Mouse (Mus musculus) fibroblast of lung, adult 2 months (primary cell): Measurements from ENCODE around the gene Dusp13.

Source experiments
- DNase-seq: peaks from one replicate; pipeline ENCODE4 v3.0.0-alpha.2; 2011; ENCODE audit warnings: low read depth

The Dusp13 gene

DNA sequence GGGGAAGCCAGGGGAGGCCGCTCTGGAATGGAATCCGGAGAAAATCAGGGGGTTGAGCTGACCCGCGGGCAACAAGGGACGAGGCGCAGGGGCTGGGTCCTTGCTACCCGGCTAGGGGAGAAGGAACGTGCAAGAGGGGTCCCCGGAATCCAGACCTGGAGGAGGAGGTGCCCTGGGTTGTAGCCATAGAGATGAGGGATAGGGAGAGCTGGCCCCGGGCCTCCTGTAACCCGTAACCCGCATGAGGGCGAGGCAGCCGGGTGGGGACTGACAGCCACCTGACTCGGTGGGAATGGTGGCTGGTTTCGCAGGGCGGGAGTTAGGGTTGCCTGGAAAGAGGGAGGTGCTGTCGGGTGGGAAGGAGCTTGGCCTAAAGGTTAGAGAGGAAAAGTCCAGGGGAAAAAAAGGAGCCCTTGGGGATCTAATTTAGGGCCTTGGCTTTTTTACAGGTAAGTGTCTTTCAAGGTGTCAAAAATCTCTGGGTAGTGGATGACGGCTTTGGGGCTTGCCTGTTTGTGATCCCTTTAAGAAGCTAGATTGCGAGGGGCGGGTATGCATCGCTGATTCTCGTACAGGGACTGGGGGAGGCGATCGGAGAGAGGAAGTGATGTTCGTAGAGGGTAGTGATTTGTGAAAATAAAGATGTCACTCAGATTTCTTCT is at the start of gene Dusp13:
Gene Dusp13, minus strand, starts transcription at position 301 of the 662 bp plus-strand sequence.
- no peak for DNase-seq

DNA sequence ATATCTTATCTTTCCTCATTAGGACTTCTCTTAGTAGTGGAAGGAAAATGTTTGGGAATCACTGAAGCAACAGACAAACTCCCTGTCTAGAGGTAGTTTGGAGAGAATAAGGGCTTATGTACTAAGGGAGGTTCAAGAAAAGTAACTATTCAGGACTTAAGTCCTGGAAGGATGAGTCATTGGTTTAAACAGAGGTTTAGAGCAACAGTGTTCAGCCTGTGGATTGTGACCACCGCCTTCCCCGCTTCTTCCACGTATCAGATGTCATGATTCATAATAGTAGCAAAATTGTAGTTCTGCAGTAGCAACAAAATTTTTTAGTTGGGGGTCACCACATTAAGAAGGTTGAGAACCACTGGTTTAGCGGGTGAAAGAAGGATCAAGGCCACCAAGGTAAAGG is 49.7 kb upstream of the Dusp13 start:
- DNase-seq, result no peak

DNA sequence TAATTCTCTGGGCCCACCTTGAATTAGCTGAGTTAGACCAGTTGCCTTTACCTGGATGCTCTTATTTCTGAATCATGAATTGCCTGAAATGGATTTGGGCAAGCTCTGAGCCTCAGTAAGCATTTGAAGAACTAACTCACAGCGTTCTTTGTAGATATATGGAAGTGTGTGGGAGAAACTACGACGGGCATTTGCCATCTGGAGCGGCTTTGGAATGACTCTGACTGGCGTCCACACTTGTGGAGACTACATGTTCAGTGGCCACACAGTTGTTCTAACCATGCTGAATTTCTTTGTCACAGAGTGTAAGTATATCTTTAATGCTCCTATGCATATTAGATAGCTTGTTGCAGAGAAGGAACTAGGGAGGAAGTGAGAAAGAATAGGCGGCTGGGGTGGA is 41.3 kb upstream of the Dusp13 start:
- no peak for DNase-seq

DNA sequence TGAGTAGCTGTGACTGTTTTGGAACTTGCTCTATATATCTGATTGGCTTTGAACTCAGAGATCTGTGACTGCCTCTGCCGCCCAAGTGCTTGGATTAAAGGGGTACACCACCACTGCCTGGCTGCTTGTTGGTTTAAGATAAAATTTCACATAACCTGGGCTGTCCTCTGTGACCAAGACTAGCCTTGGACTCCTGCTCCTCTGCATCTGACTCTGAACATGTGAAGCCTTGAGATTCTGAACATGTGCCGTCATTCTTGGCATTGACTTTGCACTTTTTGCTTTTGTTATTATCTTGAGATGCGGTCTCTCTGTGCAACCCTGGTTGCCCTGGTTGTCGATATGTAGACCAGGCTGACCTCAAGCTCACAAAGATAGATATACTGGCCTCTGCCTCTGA is 40.7 kb upstream of the Dusp13 start:
- DNase-seq, result no peak

DNA sequence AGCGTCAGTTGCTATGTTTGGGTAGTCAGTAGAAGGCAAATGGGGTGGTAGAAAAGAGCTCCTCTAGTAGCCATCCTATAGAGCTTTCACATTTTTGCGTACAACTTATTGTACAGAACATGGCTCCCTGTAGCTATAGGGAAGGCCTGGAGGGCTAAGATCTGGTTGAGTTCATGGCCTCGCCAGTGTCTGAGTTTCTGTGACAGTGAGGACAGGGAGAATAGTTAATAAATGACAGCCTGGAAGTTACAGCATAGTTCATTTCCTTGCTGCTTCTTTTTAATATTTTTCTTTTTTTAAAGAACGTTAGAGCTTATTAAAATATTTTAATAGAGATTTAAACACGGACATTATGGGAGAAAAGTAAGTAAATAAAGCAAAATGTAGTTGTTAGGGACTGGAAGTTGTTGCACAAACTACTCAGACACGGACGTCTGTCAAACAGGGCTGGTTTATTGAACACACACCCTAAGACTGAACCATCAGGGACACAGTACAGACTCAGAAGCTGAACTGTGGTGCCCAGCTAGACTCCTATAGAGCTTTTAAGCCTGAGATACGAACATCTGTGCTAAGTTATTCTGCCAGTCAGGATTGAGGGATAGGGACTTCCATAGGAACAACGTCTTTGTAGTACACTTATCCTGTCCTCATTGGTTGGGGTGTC is 39.7 kb upstream of the Dusp13 start:
- DNase-seq, result no peak

DNA sequence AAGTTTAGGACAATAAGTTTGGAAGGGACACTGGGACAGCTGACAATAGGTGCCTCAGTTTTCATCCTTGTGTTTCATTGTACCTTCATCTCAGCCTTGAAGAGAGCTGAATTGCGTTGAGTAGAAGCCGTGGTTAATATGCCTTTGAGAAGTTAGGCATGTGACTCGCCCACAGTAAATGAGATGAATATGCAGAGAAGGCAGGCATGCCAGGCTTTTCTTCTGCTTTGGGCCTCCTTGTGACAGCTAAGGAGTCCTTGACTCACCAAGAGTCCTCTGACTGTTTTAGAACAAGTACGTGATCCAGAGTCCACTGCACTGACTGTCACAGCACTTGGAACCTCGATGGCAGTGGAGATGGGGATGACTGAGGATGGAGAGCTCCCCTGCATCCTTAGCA is 37.1 kb upstream of the Dusp13 start:
- no peak for DNase-seq

DNA sequence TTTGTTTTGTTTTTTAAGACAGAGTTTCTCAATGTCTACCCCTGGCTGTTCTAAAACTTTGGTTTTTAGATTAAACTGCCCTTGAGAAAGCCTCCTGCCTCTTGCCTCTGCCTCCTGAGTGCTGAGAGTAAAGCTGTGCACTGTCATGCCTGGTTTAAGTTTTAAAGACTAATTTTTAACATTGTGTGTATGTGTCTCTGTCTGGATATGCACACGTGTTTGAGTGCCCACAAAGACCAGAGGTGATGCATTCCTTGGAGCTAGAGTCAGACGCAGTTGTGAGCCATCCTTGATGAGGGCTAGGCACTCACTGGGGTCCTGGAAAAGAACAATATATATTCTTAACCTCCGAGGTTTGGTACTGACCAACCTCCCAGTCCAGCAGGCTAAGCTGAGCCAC is 36.4 kb upstream of the Dusp13 start:
- DNase-seq, result no peak

DNA sequence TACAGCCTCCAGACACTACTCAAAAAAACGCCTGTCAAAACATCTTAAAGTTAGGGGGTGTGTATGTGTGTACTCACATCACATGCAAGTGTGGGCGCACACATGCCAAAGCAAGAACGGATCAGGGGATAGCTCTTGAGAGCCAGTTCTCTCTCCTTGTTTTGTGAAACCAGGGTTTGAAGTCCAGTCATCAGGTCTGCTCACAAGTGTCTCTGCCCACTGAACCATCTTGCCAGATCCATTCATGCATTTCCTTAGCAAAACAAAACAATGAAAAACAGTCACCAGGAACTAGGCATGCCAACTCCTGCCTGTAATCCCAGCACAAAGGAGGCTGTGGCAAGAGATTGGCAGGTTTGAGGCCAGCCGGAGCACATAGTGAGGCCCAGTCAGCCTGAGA is 35.5 kb upstream of the Dusp13 start:
- no peak for DNase-seq

DNA sequence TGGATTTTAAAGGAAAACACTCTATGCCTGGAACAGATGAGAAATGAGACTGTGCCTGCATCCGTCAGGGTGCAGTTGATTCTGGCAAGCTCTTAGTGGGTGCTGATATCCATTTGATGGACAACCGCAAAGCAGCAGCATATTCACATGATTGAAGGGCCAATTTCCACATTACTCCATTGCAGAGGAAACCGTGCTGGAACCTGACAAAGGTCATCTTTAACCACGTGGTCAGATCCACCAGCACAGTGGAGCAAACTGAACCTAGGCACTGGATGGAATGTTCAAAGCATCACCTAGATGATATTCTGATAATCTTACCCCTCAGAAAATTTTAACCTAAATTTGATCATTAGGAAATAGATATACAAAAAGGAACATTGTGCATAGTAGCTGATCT is 25.2 kb upstream of the Dusp13 start:
- no peak for DNase-seq

DNA sequence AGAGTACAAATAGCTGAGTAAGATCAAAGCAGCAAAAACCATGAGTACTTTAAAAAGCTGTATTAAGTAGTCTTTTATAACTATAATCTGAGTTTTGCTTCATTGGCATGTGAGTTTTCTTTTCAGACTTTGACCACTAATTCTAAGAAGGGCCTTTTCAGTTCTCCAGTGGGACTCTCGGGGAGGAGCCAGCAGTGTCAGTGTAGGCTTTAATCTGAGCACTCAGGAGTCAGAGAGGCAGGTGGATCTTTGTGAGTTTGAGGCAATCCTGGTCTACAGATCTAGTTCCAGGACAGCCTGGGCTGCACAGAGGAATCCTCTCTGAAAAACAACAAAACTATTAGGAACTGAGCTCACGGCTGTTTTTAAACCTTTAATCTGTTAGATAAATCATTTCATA is 23.0 kb upstream of the Dusp13 start:
- DNase-seq, result no peak

DNA sequence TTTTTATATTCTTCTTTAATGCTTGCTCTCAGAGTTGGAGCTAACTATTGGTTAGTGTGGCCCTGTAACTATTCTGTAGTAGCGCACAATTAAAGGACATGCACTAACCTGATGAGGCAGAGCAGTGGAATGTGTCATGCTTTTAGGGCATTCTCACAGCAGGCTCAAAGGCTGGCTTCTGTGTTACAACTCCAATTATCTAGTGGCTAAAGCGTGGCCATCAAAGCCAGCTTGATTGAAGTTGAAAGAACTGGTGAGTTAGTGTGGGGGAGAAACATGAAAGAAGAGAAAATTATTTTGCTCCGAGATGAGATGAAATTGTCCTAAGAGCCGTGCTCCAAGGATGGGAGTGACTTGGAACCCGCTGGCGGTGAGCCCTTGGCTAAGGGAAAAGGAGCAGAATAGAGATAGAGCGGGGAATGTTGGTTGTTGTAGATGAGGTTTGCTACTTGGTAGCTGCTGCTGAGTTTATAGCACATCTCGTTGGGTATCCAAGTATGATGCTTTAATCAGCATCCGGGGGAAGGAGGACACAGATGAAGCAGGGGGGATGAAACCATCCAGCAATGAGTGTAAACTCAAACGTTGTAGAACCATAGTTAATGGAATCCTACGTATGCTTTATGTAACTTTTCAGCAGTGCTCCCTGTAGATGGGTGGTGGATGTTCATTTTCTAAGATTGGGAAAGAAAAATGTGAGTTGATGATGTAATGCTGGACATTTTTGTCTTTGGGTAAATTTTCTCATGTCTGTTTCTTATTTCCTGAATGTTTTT is 21.7 kb upstream of the Dusp13 start:
- no peak for DNase-seq

DNA sequence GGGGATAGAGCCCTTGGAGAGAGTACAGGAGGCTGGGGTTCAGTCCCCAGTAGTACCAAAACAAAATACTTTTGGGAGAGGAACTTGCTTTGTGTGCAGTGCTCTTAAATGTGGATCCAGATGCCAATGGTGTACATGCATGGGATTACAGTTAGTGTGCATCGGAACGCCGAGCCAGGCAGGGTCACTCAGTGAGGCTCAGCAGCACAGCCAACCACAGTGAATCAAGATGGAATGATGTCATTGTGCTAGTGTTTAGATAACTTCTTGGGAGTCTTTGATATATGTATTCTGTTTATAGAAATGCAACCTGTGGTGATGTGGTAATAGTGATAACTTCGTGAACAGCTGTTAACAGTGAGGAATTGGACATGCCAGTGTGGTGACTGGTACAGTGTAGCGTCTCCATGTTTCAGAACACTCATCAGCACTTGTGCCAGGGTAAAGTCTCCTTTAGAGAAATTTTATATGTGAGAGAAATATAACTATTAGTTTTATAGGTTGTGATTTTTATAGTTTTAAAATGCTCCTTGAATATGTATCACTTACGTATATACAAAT is 15.5 kb upstream of the Dusp13 start:
- no peak for DNase-seq

DNA sequence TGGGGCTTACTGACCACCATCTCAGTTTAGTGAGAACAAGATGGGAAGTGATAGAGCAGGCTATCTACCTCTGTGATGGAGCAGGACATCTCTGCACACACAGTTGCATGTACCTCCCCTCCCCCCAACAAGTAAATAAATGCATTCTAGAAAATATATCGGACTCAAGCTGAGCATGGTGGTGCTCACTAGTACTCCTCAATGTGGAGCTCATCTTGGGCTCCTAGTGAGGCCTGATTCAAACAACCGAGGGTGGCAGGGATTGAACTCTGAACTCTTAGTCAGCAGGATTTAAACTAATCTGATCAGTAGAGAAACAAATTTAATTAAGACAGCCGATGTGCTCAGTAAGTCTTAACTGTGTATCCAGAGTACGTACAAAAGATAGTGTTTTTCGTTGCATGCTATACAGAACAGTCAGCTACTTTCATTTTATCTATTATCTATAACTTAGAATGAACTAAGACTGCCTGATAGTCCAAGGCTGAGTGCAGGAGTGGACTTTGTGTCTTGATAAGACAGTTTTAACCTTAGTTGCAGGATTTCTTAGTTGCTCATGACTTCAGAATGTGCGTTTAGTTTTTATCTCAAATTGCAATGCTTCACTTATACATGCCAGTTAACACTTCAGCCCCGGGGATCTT is 14.9 kb upstream of the Dusp13 start:
- DNase-seq, result no peak

DNA sequence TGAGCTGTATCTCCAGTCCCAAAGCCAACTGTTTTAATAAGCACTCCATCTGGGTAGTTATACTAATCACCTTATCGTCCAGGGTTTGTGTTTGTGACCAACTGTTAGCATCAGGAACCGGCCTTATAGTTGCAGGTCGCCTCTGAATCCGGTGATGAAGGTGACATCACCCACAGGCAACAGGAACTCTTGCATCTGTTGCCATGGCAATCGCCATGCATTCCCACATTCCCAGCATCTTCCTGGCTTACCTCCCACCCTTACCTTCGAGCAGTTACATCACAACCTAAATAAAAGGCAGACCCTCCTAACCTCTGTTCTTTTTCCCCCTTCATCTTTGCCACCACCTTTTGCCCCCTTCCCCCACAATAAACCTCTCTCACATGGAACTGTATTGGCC is 13.7 kb upstream of the Dusp13 start:
- DNase-seq, result no peak

DNA sequence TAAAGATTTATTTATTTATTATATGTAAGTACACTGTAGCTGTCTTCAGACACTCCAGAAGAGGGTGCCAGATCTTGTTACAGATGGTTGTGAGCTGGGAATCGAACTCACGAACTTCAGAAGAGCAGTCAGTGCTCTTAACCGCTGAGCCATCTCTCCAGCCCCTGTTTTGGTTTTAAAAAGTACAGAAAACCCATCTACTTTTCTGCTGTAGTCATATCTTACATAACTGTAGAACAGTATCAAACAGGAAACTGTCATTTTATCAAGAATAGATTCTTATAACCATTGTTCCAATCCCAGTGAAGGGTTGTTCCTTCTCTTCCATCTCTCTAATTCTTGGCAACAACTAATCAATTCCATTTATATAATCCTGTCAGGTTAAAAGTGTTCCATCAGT is 12.8 kb upstream of the Dusp13 start:
- DNase-seq, result no peak

DNA sequence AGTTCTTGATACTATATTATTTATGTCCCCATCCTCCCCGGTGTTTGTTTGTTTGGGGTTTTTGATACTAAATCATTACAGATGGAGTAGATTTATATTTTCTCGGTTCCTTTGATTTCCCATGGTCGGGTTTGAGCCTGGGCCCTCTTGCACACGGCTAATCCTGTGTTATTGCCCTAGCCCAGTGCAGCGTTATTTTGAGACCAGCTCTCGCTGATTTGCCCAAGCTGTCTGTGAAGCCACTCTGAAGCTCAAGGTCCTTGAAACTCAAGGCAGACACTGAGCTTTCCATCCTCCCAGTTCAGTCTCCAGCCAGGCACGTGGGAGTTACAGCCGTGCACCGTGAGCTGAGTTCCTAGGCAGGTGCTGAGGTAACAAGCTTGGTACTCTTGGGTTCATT is 10.6 kb upstream of the Dusp13 start:
- DNase-seq, result no peak

DNA sequence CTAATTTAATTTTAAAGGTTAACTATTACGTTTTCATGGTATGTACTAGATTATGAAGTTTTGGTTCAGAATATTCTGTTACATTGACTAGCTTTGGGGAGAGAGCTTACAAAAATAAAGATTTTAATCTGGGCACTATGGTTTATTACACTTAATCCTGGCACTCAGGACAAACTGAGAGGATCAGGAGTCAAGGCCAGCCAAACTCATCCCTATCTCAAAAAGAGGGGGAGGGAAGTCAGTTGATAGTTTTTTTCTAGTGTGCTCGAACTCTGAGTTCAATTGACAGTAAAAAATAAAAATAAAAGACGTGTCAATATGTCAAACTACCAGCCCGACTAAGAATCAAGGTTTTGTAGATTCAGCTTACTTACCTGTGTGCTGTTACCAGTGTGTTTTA is 2.4 kb upstream of the Dusp13 start:
- DNase-seq, result no peak

DNA sequence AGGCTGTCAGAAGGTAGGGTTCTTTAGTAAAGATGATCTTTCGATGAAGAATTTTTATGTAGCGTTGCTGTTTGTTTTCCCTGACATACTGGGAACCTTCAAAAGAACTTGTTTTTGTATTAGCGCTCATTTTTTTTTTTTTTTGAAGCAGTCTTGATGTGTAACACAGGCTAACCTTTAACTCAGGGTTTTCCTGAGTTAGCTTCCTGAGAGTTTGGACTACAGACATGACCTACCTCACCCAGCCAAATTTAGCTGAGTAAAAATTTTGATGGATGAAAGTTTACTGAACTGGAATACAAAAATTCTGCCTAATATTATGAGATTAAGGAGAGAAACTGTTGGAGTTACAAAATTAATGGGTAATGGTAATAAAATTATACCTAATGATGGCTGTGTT is 1.4 kb upstream of the Dusp13 start:
- no peak for DNase-seq

DNA sequence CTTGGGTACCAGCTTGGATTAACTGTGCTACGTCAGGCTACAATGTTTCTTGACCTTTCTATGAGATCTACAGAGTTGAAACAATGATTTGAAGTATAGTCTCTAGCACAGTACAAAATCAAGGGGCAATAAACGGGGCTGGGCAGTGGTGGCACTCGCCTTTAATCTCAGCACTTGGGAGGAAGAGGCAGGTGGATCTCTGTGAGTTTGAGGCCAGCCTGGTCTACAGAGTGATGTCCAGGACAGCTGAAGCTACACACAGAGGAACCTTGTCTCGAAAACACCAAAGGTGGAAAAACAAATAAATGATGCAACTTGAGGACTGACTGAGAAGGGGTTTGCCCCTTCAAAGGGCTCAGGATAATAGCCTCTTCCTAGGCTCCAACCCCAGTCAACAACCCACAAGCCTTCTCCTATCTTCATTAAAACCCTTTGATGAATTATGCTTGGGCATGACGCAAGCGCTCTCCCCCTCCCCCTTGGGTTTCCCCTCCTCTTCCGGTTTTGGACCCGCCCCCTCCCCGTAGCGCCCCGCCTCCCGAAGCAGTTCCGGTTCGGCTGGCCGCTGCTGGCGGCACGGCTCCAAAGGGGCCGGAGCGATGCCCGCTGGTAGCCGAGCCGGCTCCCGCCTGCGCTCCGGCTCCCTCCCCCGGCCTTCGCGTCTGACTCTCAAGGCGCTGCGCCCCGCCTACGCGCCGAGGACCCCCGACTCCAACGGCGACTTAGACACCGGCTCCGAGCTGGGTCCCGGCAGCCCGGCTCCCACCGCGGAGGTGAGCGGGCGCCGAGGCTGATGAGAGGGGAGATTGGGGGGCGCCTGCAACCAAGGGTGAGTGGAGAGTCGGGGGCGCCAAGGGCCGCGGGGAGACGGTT is 737 bp downstream of the Dusp13 start, which contains the start of gene Samd8:
Gene Samd8, plus strand, starts transcription at position 524 of the 873 bp plus-strand sequence.
- peak; percentile 48 for DNase-seq

DNA sequence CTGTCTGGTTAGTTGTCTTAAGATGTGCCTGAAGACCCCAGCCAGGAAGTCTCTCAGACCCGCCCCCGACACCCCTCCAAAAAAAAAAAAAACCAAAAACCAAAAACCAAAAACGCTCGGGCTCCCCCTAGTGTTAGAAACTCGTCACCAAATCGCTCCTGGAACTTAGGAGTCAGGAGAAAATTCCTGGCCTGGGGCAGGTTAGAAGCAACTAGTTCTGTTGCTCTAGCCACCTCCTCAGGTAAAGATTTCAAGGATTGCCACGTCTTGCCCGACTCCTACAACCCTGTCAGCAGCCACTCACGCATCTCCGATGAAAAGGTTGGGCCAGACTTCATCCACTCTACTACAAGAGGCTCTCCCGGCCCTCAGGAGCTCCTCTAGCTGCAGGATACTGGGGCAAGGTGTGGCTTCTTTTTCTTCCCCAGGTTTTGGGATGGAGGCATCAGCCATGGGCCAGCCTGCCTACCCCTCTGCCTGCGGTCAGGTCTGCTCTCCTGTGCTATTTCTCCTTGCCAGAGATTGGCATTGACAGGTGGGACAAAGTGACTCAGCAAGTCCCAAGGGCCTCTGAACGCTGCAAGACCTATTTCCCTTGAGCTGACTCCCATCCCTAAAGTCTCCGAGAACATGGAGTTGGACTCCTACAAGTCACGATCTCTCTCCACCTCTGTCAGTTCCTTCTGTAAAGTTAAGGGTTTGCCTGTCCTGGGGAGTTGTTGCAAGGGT is 2.7 kb downstream of the Dusp13 start:
- DNase-seq, result no peak
